In the genomic region with DNA sequence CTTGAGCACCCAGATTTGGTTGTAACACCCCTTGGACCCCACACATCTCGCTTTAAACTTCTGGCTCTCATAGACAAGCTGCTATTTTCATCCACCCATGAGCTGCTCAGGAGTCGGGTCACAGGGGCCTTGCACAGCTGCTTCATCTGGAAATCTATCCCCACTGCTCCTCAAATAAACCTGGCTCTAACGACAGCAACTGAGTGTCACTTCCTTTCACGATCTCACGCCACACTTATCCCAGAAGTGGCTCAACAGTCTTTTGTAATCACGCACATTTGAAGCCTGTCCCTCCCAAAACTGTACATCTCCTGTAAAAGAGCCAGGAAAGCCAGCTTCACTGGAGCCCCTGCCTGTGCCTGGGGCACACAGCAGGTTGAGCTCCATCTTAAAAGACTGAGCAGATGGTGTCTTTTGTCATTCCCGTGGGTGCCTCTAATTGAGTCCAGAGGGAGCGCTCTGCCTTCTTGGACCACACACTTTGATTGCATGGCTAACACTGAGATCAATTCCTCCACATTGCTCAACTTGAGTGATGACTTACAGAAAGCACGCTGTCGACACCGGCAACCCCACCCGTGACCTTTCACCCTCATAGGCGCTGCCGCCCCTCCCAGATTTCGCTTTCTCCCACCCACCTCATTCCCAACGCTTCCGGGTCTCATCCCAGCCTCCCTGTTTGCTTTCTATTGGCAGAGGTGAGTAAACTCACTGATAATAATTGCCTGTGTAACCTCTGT, we compare ENCODE assay signal across 12 mouse cellular contexts. TPM values are rescaled to one million over a fixed set of nuclear protein-coding genes. Genes with fewer than 3 reads are reported as not detected.
A peak's percentile ranks its signal among the peaks of the same experiment; 100 is the strongest.
DNase-seq lines count a peak whose midpoint lies in the region; ATAC-seq and TF ChIP-seq lines count a peak whose summit lies in the region.
"Had no signal": no experiment of that assay in that cellular context is flagged by ENCODE, and none has a peak within 500 bp of the region (broad histone marks: within the 10 kb centered on the region; RNA-seq: fewer than 3 reads in every experiment).

No protein-coding gene starts in this region.

- 0 out of 2 replicates have a peak, but pooled peaks have one; percentile 9 for TF ChIP-seq CTCF in lung, postnatal 0 days (IDR thresholded peaks at IDR 0.05)
- TF ChIP-seq CTCF in lung, adult 2 months (IDR thresholded peaks at IDR 0.05; ENCODE audit: insufficient read depth, low read length): no peak

- no peak for TF ChIP-seq POLR2A in lung, adult 2 months (IDR thresholded peaks at IDR 0.05; ENCODE audit: borderline replicate concordance, extremely low read depth, low read depth, low read length)

- 24% methylated on average over 17 of the region's 17 CpGs for WGBS in lung, postnatal 0 days
- 33% methylated on average over 17 of the region's 17 CpGs for WGBS in lung, adult 2 months
- WGBS in neural tube, embryonic 13.5 days: 27% methylated on average over 17 of the region's 17 CpGs

- H3K4me1 ChIP-seq in lung, postnatal 0 days (ENCODE audit: insufficient read depth, low read depth, low read length): peaks cover 17% of the 10 kb centered on the region; the same call in 1 of the 2 replicates
- H3K4me1 ChIP-seq in lung, adult 2 months (ENCODE audit: control insufficient read depth, insufficient read depth, low read length): peaks cover 15% of the 10 kb centered on the region
- peaks cover 36% of the 10 kb centered on the region for H3K4me1 ChIP-seq in neural tube, embryonic 13.5 days (replicated peaks)

- no peaks in the 10 kb centered on the region for H3K9me3 ChIP-seq in lung, postnatal 0 days (ENCODE audit: low read length)
- H3K9me3 ChIP-seq in neural tube, embryonic 13.5 days: no peaks in the 10 kb centered on the region

- H3K4me2 ChIP-seq in lung, postnatal 0 days (replicated peaks; ENCODE audit: low read depth, low read length): no peak overlapping the region
- H3K4me2 ChIP-seq in neural tube, embryonic 13.5 days: no peak overlapping the region

- no peaks in the 10 kb centered on the region for H3K27me3 ChIP-seq in lung, postnatal 0 days (replicated peaks; ENCODE audit: insufficient read depth, low read length)
- H3K27me3 ChIP-seq in neural tube, embryonic 13.5 days: peaks cover 9% of the 10 kb centered on the region; the same call in 1 of the 2 replicates

- no peaks in the 10 kb centered on the region for H3K36me3 ChIP-seq in lung, postnatal 0 days (ENCODE audit: insufficient read depth, low read length)
- H3K36me3 ChIP-seq in neural tube, embryonic 13.5 days: no peaks in the 10 kb centered on the region

- TF ChIP-seq EP300 in lung, postnatal 0 days (IDR thresholded peaks at IDR 0.05): 0 out of 2 replicates have a peak, but pooled peaks have one; percentile 29

- ATAC-seq in lung, postnatal 0 days: peak; percentile 13; the same call in 1 of the 2 replicates
- ATAC-seq in neural tube, embryonic 13.5 days (ENCODE audit: low read depth): no peak

- H3K4me3 ChIP-seq in lung, postnatal 0 days (ENCODE audit: low read depth, low read length): no peak overlapping the region
- H3K4me3 ChIP-seq in lung, adult 2 months (replicated peaks; ENCODE audit: extremely low read depth, low read depth, low read length): no peak overlapping the region
- no peak overlapping the region for H3K4me3 ChIP-seq in neural tube, embryonic 13.5 days

- H3K9ac ChIP-seq in lung, postnatal 0 days (replicated peaks; ENCODE audit: low read depth): no peak overlapping the region
- H3K9ac ChIP-seq in neural tube, embryonic 13.5 days: no peak overlapping the region

- peak; percentile 55 for DNase-seq in gastrocnemius, adult 18-20 months (ENCODE audit: low spot score)
- no peak for DNase-seq in gastrocnemius, postnatal 14 days
- DNase-seq in lung, postnatal 0 days (ENCODE audit: low spot score): peak; percentile 60
- DNase-seq in lung, adult 2 months: no peak
- peak; percentile 55 for DNase-seq in embryo, embryonic 11 days
- no peak for DNase-seq in testis, postnatal 10 days (ENCODE audit: low spot score)
- no peak for DNase-seq in spleen, adult 18-20 months
- DNase-seq: cerebellum, adult 8-10 months; kidney, postnatal 4 days; left cerebral cortex, postnatal 4 days had no signal

- intact Hi-C loops in gastrocnemius, postnatal 14 days (cut with DNase I; ENCODE audit: low total_unique reads): no loop called here

- no peak overlapping the region for H3K27ac ChIP-seq in lung, postnatal 0 days (ENCODE audit: low read length)
- H3K27ac ChIP-seq in neural tube, embryonic 13.5 days (replicated peaks): peak overlapping the region; percentile 56

RNA-seq across cellular contexts. Expression of a gene that starts 17.2 kb away (rescaled TPM):
- under 1 TPM; 0.33 to 0.39 TPM for total RNA-seq in gastrocnemius, adult 18-20 months (2021)
- 1 to 10 TPM in 1 of 2 experiments, under 1 TPM in 1; 0.82 to 1.8 TPM for total RNA-seq in gastrocnemius, postnatal 14 days (2021)
- polyA plus RNA-seq in lung, postnatal 0 days (2015; fragmentation: Nextera tagmentation; extraction: Ambion mirVana): 2.1 and 2.5 TPM in 2 replicates
- polyA plus RNA-seq in lung, adult 2 months (2012; rRNA removed): 3.7 and 4.8 TPM in 2 replicates
- polyA plus RNA-seq in neural tube, embryonic 13.5 days (2015; fragmentation: Nextera tagmentation; extraction: Ambion mirVana): 4.5 and 5.2 TPM in 2 replicates

RNA-seq across cellular contexts. Expression of a gene that starts 57.0 kb away (rescaled TPM):
- not detected for total RNA-seq in gastrocnemius, adult 18-20 months (2021)
- not detected for total RNA-seq in gastrocnemius, postnatal 14 days (2021)
- polyA plus RNA-seq in lung, postnatal 0 days (2015; fragmentation: Nextera tagmentation; extraction: Ambion mirVana): 0.26 and 0.37 TPM in 2 replicates
- 2.9 and 6.0 TPM in 2 replicates for polyA plus RNA-seq in lung, adult 2 months (2012; rRNA removed)
- polyA plus RNA-seq in neural tube, embryonic 13.5 days (2015; fragmentation: Nextera tagmentation; extraction: Ambion mirVana): not detected in 2 replicates
- total RNA-seq: left cerebral cortex, postnatal 4 days had no signal
- polyA plus RNA-seq: heart, embryonic 14.5 days had no signal

Comparison
In these comparisons a context has a peak if more than half of its experiments do, and no peak if none do; other contexts are left out.
1. DNase-seq: peak in gastrocnemius, adult 18-20 months (single experiment), lung, postnatal 0 days (single experiment) and embryo, embryonic 11 days (single experiment); none in gastrocnemius, postnatal 14 days (single experiment), lung, adult 2 months (single experiment), testis, postnatal 10 days (single experiment) and spleen, adult 18-20 months (0 of 2).